ENCODE assay signal across 16 mouse cellular contexts in genomic region chr11:107761790-107762500, GRCm38 (mm10). TPM values are rescaled to one million over a fixed set of nuclear protein-coding genes. Genes with fewer than 3 reads are reported as not detected.
DNase-seq lines count a peak whose midpoint lies in the region; ATAC-seq and TF ChIP-seq lines count a peak whose summit lies in the region.
"Had no signal": no experiment of that assay in that cellular context is flagged by ENCODE, and none has a peak within 500 bp of the region (broad histone marks: within the 10 kb centered on the region; RNA-seq: fewer than 3 reads in every experiment).

No protein-coding gene starts in this region.

- WGBS in liver, postnatal 0 days (ENCODE audit: insufficient replicate concordance): 49% methylated on average over 10 of the region's 10 CpGs
- 53% methylated on average over 10 of the region's 10 CpGs for WGBS in liver, embryonic 12.5 days (ENCODE audit: insufficient replicate concordance)
- 62% methylated on average over 10 of the region's 10 CpGs for WGBS in hindbrain, embryonic 14.5 days
- 59% methylated on average over 10 of the region's 10 CpGs for WGBS in neural tube, embryonic 14.5 days
- 82% methylated on average over 10 of the region's 10 CpGs for WGBS in thymus, adult 2 months

- no peaks in the 10 kb centered on the region for H3K36me3 ChIP-seq in liver, postnatal 0 days (replicated peaks; ENCODE audit: insufficient read depth, low read length)
- H3K36me3 ChIP-seq in liver, embryonic 12.5 days: no peaks in the 10 kb centered on the region
- peaks cover 4% of the 10 kb centered on the region; the same call in 1 of the 2 replicates for H3K36me3 ChIP-seq in hindbrain, embryonic 14.5 days (replicated peaks; ENCODE audit: control insufficient read depth, insufficient read depth)
- H3K36me3 ChIP-seq in neural tube, embryonic 14.5 days (ENCODE audit: control insufficient read depth, insufficient read depth, low read length): no peaks in the 10 kb centered on the region
- H3K36me3 ChIP-seq in thymus, adult 2 months (ENCODE audit: control insufficient read depth, insufficient read depth, low read length): no peaks in the 10 kb centered on the region
- H3K36me3 ChIP-seq: G1E; heart, embryonic 12.5 days; limb, embryonic 15.5 days had no signal

- peak; percentile 81 for ATAC-seq in liver, postnatal 0 days
- no peak for ATAC-seq in liver, embryonic 12.5 days
- ATAC-seq in hindbrain, embryonic 14.5 days (ENCODE audit: low FRiP score): no peak
- no peak for ATAC-seq in neural tube, embryonic 14.5 days (ENCODE audit: low read depth)
- ATAC-seq: activated CD4-positive, CD25-positive, alpha-beta regulatory T cell, adult 4 months had no signal

- H3K4me1 ChIP-seq in liver, postnatal 0 days (ENCODE audit: insufficient read depth): no peaks in the 10 kb centered on the region
- H3K4me1 ChIP-seq in liver, embryonic 12.5 days: no peaks in the 10 kb centered on the region
- H3K4me1 ChIP-seq in hindbrain, embryonic 14.5 days (replicated peaks; ENCODE audit: control insufficient read depth, insufficient read depth, low read length): peaks cover 59% of the 10 kb centered on the region
- H3K4me1 ChIP-seq in neural tube, embryonic 14.5 days (ENCODE audit: control insufficient read depth, insufficient read depth, low read length): peaks cover 43% of the 10 kb centered on the region
- H3K4me1 ChIP-seq in thymus, adult 2 months (replicated peaks; ENCODE audit: control insufficient read depth, insufficient read depth, low read length): no peaks in the 10 kb centered on the region
- H3K4me1 ChIP-seq: heart, embryonic 12.5 days had no signal

- TF ChIP-seq CTCF in liver, postnatal 0 days (IDR thresholded peaks at IDR 0.05; ENCODE audit: low read depth): no peak
- TF ChIP-seq CTCF in thymus, adult 2 months (IDR thresholded peaks at IDR 0.05; ENCODE audit: borderline replicate concordance, control insufficient read depth, extremely low read depth, insufficient read depth, low read length, poor library complexity): no peak

- no peaks in the 10 kb centered on the region for H3K9me3 ChIP-seq in liver, postnatal 0 days (ENCODE audit: low read length)
- no peaks in the 10 kb centered on the region for H3K9me3 ChIP-seq in liver, embryonic 12.5 days (replicated peaks)
- H3K9me3 ChIP-seq in hindbrain, embryonic 14.5 days (ENCODE audit: control insufficient read depth, low read length): no peaks in the 10 kb centered on the region
- no peaks in the 10 kb centered on the region for H3K9me3 ChIP-seq in neural tube, embryonic 14.5 days (ENCODE audit: control insufficient read depth, low read length)
- H3K9me3 ChIP-seq: G1E; heart, embryonic 12.5 days; limb, embryonic 15.5 days had no signal

- no peak for TF ChIP-seq EP300 in liver, postnatal 0 days (IDR thresholded peaks at IDR 0.05; ENCODE audit: low read depth)

- H3K27ac ChIP-seq in liver, postnatal 0 days (ENCODE audit: low read depth): 0 out of 2 replicates have a peak overlapping the region, but pooled peaks have one; percentile 11
- H3K27ac ChIP-seq in liver, embryonic 12.5 days: no peak overlapping the region
- peak overlapping the region; percentile 89 for H3K27ac ChIP-seq in hindbrain, embryonic 14.5 days
- peak overlapping the region; percentile 76 for H3K27ac ChIP-seq in neural tube, embryonic 14.5 days (ENCODE audit: low read depth, low read length)
- no peak overlapping the region for H3K27ac ChIP-seq in thymus, adult 2 months (ENCODE audit: control insufficient read depth, insufficient read depth, low read length)
- H3K27ac ChIP-seq: stomach, postnatal 0 days had no signal

- no peak for TF ChIP-seq POLR2A in thymus, adult 2 months (IDR thresholded peaks at IDR 0.05; ENCODE audit: control insufficient read depth, extremely low read depth, insufficient read depth, low read length, poor library complexity)

- H3K4me3 ChIP-seq in liver, postnatal 0 days (ENCODE audit: low read depth, low read length): no peak overlapping the region
- H3K4me3 ChIP-seq in liver, embryonic 12.5 days: no peak overlapping the region
- no peak overlapping the region for H3K4me3 ChIP-seq in hindbrain, embryonic 14.5 days (replicated peaks; ENCODE audit: low read length)
- H3K4me3 ChIP-seq in neural tube, embryonic 14.5 days (ENCODE audit: low read depth, low read length): no peak overlapping the region
- H3K4me3 ChIP-seq in thymus, adult 2 months (ENCODE audit: control insufficient read depth, insufficient read depth, low read length): no peak overlapping the region
- H3K4me3 ChIP-seq: heart, embryonic 12.5 days; limb, embryonic 15.5 days had no signal

- H3K9ac ChIP-seq in liver, postnatal 0 days (replicated peaks): no peak overlapping the region
- H3K9ac ChIP-seq in liver, embryonic 12.5 days: no peak overlapping the region
- no peak overlapping the region for H3K9ac ChIP-seq in hindbrain, embryonic 14.5 days
- no peak overlapping the region for H3K9ac ChIP-seq in neural tube, embryonic 14.5 days (replicated peaks; ENCODE audit: low read depth, low read length)
- H3K9ac ChIP-seq: heart, embryonic 12.5 days; limb, embryonic 15.5 days had no signal

- H3K4me2 ChIP-seq in liver, postnatal 0 days (ENCODE audit: low read depth, low read length): peak overlapping the region; percentile 29
- no peak overlapping the region for H3K4me2 ChIP-seq in liver, embryonic 12.5 days
- no peak overlapping the region for H3K4me2 ChIP-seq in hindbrain, embryonic 14.5 days (replicated peaks)
- H3K4me2 ChIP-seq in neural tube, embryonic 14.5 days (ENCODE audit: low read depth, low read length): no peak overlapping the region
- H3K4me2 ChIP-seq: heart, embryonic 12.5 days; limb, embryonic 15.5 days had no signal

- H3K27me3 ChIP-seq in liver, postnatal 0 days (ENCODE audit: insufficient read depth, low read length): no peaks in the 10 kb centered on the region
- H3K27me3 ChIP-seq in liver, embryonic 12.5 days (replicated peaks): 0 out of 2 replicates have a peak, but pooled peaks cover 5% of the 10 kb centered on the region
- no peaks in the 10 kb centered on the region for H3K27me3 ChIP-seq in hindbrain, embryonic 14.5 days (ENCODE audit: control insufficient read depth, insufficient read depth, low read length)
- H3K27me3 ChIP-seq in neural tube, embryonic 14.5 days (ENCODE audit: control insufficient read depth, insufficient read depth, low read length): no peaks in the 10 kb centered on the region
- no peaks in the 10 kb centered on the region for H3K27me3 ChIP-seq in thymus, adult 2 months (ENCODE audit: control insufficient read depth, insufficient read depth, low read length)
- H3K27me3 ChIP-seq: limb, embryonic 15.5 days had no signal

- DNase-seq in cerebellum, adult 9-10 months: peak; percentile 17
- DNase-seq in cerebellum, adult 11 months: no peak
- peak; percentile 37 for DNase-seq in liver, postnatal 0 days
- no peak for DNase-seq in hindbrain, embryonic 14.5 days (ENCODE audit: low spot score)
- no peak for DNase-seq in thymus, adult 2 months
- no peak for DNase-seq in urinary bladder, postnatal 10 days (ENCODE audit: low spot score)
- DNase-seq: kidney, adult 2 months; right cerebral cortex, postnatal 4 days had no signal

RNA-seq across cellular contexts. Expression of gene Cacng4, which starts 32.4 kb away (rescaled TPM):
- not detected in 2 replicates for polyA plus RNA-seq in liver, postnatal 0 days (2015; fragmentation: Nextera tagmentation; extraction: Ambion mirVana)
- 0.61 and 0.68 TPM in 2 replicates for polyA plus RNA-seq in liver, embryonic 12.5 days (2016; fragmentation: Nextera tagmentation; extraction: Ambion mirVana)
- polyA plus RNA-seq in hindbrain, embryonic 14.5 days (2014; fragmentation: Nextera tagmentation; extraction: Ambion mirVana): 58.2 and 63.1 TPM in 2 replicates
- 62.2 and 67.5 TPM in 2 replicates for polyA plus RNA-seq in neural tube, embryonic 14.5 days (2014; fragmentation: Nextera tagmentation; extraction: Ambion mirVana)
- polyA plus RNA-seq in thymus, adult 2 months (2012; rRNA removed): 4.8 and 9.0 TPM in 2 replicates
- polyA plus RNA-seq: activated CD4-positive, CD25-positive, alpha-beta regulatory T cell, adult 4 months; G1E had no signal

RNA-seq across cellular contexts. Expression of gene Cacng1, which starts 45.6 kb away (rescaled TPM):
- 0.81 and 1.7 TPM in 2 replicates for polyA plus RNA-seq in liver, postnatal 0 days (2015; fragmentation: Nextera tagmentation; extraction: Ambion mirVana)
- polyA plus RNA-seq in liver, embryonic 12.5 days (2016; fragmentation: Nextera tagmentation; extraction: Ambion mirVana): 0.14 TPM in 1 of 2 replicates, not detected in the other
- polyA plus RNA-seq in hindbrain, embryonic 14.5 days (2014; fragmentation: Nextera tagmentation; extraction: Ambion mirVana): 0.17 and 0.52 TPM in 2 replicates
- 1.1 TPM in 1 of 2 replicates, not detected in the other for polyA plus RNA-seq in neural tube, embryonic 14.5 days (2014; fragmentation: Nextera tagmentation; extraction: Ambion mirVana)
- polyA plus RNA-seq in thymus, adult 2 months (2012; rRNA removed): 0.18 and 0.33 TPM in 2 replicates
- polyA plus RNA-seq: activated CD4-positive, CD25-positive, alpha-beta regulatory T cell, adult 4 months; embryonic facial prominence, embryonic 11.5 days; heart, embryonic 12.5 days had no signal

Comparison
In these comparisons a context has a peak if more than half of its experiments do, and no peak if none do; other contexts are left out.
1. DNase-seq: peak in cerebellum, adult 9-10 months (single experiment) and liver, postnatal 0 days (single experiment); none in cerebellum, adult 11 months (single experiment), hindbrain, embryonic 14.5 days (single experiment), thymus, adult 2 months (single experiment) and urinary bladder, postnatal 10 days (single experiment).
2. H3K27ac ChIP-seq: peak in liver, postnatal 0 days (single experiment), hindbrain, embryonic 14.5 days (single experiment) and neural tube, embryonic 14.5 days (single experiment); none in liver, embryonic 12.5 days (single experiment) and thymus, adult 2 months (single experiment).